Mouse (Mus musculus): ENCODE data around the gene Arg1.

Gene Arg1

GRCm38 (mm10) chr10:24912576-24912975 is 14.7 kb downstream of the Arg1 start:
- DNase-seq (ENCODE audit: low read depth, low spot score) = no peak

- DNase-seq (ENCODE audit: low read depth, low spot score) = peak; percentile 21
Observed at GRCm38 (mm10) chr10:24911199-24911598, 16.1 kb downstream of the Arg1 start.

DNA sequence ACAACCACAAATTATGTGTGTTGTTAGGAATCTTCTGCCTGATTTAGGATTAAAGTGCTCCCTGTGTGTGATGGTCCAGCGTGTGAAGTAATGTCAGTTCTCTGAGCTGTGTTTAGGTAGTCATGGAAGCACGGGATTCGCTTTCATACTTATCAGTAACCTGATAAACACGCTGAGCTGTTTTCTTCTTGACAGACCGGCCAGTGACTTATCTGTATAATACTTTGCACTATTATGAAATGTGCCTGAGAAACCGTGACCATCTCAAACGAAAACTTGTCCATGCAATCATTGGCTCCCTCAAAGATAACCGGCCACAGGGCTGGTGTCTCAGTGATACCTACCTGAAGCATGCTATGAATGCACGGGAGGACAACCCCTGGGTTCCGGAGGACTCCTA is 21.7 kb downstream of the Arg1 start:
- DNase-seq (ENCODE audit: low read depth, low spot score) = no peak

GRCm38 (mm10) chr10:24895927-24896326 is 31.4 kb downstream of the Arg1 start:
- no peak for DNase-seq (ENCODE audit: low read depth, low spot score)

DNA sequence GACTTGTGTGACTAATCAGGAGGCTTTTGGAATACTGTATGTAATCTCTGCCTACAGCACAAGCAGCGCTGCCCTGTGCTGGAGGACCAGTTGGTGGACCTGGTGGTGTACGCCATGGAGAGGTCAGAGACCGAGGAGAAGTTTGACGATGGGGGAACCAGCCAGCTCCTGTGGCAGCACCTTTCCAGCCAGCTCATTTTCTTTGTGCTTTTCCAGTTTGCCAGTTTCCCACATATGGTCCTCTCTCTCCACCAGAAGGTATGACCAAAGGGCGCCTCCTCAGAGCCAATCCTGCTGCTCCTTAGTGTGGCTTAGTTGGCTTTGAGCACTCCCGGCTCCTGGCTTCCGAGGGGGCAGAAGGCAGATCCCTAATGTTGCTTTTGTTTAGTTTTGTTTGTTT is 38.9 kb downstream of the Arg1 start:
- DNase-seq (ENCODE audit: low read depth, low spot score) = no peak

GRCm38 (mm10) chr10:24886008-24886407 is 41.3 kb downstream of the Arg1 start:
- DNase-seq (ENCODE audit: low read depth, low spot score) = no peak

- no peak for DNase-seq (ENCODE audit: low read depth, low spot score)
Observed at GRCm38 (mm10) chr10:24873624-24874023, 53.7 kb downstream of the Arg1 start.

DNA sequence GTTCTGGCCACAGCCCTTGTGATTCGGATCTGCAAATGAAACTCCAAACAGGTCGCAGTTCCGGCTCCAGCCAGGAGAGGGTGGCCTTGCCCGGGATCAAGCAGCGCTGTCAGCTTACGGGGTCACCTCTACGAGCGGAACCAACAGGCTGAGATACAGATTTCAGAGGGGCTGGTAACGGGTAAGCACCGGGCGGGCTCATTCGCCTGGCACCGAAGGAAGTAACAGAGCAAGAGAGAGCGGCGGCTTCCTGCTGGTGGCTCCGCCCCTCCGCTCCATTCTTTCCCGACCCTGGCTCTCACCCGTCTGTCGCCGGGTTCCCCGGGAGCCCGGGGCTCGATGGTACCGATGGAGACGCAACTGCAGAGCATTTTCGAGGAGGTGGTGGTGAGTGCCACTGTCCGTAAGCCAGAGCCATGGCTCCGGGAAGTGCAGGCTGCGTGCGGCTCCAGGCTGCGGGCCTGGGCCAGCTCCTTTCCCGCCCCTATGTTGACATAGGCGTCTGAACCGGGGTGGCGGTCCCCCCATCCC is 57.5 kb downstream of the Arg1 start, which contains the start of gene Med23:
Gene Med23 (plus strand): TSS at position 227 of the 531 bp plus-strand sequence.
- DNase-seq (ENCODE audit: low read depth, low spot score) = peak; percentile 92
